Mouse (Mus musculus) liver, postnatal 0 days (tissue): ENCODE measurements around the gene 4933415A04Rik.

Experiments used
- CTCF ChIP-seq: sonication (generic); IDR thresholded peaks from 2 replicates; pipeline ENCODE4 v1.5.1; 2016; ENCODE audit warnings: antibody characterized with exemption, low read depth
- EP300 ChIP-seq: IDR thresholded peaks from 2 replicates; pipeline ENCODE4 v1.6.1; 2016; ENCODE audit warnings: antibody characterized with exemption, low read depth, mild to moderate bottlenecking

DNA sequence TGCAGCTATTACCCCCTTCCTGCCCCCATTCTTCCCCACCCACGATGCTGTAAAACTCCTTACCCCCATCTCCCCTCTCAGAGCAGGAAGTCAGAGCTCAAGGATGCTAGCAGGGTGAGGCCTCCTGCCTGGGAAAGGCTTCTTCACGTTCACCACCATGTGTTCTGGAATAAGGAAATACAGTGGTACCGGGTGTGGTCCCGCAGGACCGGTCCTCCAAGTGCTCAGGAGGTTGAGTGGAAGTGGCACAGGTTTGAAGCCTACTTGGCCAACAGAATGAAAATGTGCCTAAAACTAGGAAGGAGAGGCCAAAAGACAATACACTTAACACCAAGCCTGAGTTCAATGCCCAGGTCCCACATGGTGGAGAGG, 23.8 kb downstream of the 4933415A04Rik start:
- TF ChIP-seq CTCF (no peak), EP300 (no peak)
